Mouse (Mus musculus) megakaryocyte, adult 5-6 weeks (primary cell): ENCODE measurements around the gene Oaz1. TPM values are rescaled to one million over a fixed set of nuclear protein-coding genes. Genes with fewer than 3 reads are reported as not detected.
"Not testable (repeated sequence)": the region's sequence is repeated elsewhere in the genome, so short reads cannot be mapped to it uniquely, and the experiment has no call there.

Source experiments
- ATAC-seq: 2 replicates; pipeline ENCODE4 v1.8.0; 2016; ENCODE audit warnings: mild to moderate bottlenecking, inconsistent platforms; ENCODE audit not compliant: poor library complexity, severe bottlenecking
- total RNA-seq, 2 experiments: library from RNA; stranded (forward) in 1 of 2; stranded (reverse) in 1 of 2; fragments of 153-499, 151-499 nt in 1 of 2; fragments of 221-1000, 200-1000 nt in 1 of 2; gene quantifications; 2 replicates each; pipeline versions ENCODE4 v1.2.3 to v1.2.4; 2015 to 2017

Gene Oaz1
- total RNA-seq, 2 experiments from 2014 or later: 296 to 1,242 TPM

DNA sequence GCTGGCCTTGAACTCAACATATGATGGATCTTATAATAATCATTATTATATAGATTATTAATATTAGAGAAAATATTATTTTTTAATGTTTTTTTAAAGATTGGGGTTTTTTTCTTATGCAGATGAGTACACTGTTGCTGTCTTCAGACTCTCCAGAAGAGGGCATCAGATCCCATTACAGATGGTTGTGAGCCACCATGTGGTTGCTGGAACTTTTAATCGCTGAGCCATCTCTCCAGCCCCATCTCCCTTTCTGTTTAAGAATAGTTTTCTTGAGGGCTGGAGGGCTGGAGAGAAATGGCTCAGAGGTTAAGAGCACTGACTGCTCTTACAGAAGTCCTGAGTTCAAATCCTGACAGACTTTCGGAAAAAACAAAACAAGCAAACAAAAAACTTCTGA, 4.5 kb upstream of the Oaz1 start:
- ATAC-seq: no peak

DNA sequence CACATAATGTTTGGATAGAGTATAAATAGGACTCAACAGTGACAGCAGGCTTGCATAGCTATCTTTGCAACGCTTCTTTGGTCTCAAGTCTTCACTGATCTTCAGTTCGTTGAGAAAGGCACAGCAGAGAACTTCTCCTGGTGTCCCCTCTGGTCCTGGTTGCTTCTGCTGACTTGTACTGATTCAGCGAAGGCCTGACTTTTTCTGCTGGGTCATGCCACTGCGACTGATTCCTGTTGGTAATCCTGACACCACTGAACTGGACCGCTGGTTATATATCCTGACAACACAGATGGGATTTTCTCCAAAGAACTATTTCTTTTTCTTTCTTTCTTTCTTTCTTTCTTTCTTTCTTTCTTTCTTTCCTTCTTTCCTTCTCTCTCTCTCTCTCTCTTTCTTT, 3.9 kb upstream of the Oaz1 start:
- ATAC-seq: no peak

DNA sequence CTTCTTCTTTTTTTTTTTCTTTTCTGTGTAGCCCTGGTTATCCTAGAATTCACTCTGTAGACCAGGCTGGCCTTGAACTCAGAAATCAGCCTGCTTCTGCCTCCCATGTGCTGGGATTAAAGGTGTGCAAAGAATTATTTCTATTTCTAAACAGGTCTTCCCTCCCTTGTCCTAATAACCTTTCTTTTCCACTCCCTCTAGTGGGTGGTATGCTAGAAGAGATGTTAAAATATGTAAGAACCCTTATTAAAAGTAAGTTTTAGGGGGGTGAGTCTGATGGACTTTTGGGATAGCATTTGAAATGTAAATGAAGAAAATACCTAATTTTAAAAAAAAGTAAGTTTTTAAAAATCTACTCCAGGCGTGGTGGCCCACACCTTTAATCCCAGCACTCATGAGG, 3.1 kb upstream of the Oaz1 start:
- ATAC-seq: no peak

DNA sequence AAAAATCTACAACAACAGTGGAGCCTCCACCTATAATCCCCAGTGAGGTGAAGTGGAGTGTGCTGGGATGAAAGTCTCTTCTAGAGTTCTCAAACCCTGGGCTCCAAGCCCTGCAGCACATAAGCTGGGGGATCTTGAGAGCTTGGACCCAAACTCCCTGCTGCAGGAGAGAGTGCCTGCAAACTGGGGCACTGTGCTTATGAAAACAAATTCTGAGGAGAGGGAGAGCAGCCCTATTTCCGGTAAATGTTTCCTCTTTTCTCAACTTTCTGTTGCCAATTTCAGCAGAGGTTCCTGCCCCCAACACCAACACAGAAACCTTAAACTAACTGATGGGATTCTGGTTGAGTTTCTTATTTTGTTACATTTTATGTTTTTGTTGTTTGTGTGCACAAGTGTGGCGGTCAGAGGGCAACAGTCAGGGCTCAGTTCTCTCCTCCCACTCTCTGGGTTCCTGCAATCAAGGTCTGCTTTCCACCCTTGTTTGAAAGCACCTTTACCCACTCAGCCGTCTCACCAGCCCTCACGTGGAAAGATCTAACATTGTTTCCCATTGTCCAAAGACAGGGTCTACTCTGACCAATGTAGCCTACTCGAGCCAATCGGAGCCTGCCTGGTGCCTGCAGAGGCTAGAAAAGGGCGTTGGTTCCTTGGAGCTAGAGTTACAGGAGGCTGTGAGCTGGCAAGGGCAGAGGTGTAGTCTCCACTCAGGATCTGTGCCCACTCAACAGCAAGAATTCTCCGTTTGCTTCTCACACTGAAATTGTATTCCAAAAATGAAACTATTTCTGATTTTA, 2.4 kb upstream of the Oaz1 start:
- ATAC-seq: no peak

DNA sequence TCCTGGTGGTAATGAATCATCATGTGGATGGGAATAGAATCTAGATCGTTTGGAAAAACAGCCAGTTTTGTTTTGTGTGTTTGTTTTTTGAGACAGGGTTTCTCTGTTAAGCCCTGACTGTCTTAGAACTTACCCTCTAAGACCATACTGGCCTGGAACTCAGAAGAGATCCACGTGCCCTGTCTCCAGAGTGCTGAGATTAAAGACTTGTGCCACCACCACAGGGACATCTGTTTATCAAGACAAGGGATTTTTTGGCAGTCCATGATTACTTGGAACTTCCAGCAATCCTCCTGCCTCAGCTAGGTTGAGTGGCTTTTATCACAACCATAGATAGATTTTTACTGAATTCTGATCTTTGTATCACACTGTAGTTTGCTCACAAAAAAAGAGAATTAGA, 1.6 kb upstream of the Oaz1 start:
- no peak for ATAC-seq

DNA sequence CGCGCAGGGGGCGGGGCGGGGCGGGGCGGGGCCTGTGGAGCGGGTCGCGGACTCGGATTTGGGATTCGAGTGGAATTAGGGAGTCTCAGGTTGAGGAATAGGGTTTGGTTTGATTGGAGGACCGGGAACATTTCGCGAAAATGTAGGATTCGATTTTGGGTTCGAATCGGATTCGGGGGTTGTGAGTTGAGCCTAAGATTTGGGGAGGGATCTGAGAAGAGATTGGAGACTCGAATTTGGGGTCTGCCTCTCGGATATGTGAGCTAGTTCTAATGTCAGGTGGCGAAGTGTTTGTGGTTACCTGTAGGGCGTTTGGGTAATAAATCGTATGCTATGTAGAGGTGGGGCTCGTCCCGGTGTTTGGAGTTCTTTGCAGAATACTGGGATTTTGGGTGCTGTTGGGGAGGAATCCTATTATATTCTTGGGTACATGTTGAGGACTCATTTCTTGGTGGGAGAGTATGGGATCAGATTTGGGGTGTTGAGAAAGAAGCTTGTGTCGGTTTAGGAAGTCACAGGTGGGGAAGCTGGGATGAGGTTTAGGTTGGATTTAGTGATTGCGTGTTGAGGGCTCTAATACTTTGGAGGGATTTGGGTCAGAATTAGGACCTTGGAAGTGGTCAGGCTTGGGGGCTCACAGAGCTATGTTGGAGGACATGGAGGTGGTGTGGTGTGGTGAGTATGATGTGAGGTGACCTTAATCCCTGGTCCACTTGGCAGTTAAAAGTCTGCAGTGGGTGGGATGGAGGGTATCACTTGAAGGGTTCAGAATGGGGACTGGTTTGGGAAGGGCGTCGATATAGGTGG, 810 bp downstream of the Oaz1 start:
- ATAC-seq: no peak

DNA sequence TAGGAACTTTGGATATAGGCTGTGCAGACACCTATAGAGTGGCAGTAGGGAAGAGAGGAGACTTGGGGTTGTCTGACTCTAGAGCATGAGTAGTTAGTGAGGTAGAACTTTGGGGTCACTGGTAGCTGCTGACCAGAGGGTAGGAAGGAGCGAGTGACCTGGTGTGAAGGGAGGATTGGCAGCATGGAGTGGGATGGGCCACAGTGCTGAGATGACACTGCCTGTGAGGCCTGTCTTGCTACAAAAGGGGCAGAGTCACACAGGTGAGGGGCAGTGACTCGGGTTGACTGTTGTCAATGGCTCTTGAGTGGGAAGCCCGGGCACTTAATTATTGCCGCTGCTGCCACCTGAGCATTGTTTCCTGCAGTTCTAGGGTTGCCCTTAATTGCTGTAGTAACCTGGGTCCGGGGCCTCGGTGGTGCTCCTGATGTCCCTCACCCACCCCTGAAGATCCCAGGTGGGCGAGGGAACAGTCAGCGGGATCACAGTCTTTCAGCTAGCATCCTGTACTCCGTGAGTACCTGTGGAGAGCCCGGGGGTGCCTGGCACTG, 1.5 kb downstream of the Oaz1 start:
- no peak for ATAC-seq

DNA sequence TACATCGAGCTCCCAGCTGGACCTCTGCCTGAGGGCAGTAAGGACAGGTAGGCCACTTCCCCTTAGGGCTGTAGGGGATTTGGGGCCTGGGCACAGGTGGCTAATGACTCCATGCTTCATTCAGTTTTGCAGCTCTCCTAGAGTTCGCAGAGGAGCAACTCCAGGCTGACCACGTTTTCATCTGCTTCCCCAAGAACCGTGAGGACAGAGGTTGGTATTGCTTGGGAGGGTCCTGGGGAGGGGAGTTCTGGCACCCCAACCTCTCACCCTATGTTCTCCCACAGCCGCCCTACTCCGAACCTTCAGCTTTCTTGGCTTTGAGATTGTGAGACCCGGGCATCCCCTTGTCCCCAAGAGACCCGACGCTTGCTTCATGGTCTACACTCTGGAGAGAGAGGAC, 2.1 kb downstream of the Oaz1 start:
- ATAC-seq: not testable (repeated sequence)

DNA sequence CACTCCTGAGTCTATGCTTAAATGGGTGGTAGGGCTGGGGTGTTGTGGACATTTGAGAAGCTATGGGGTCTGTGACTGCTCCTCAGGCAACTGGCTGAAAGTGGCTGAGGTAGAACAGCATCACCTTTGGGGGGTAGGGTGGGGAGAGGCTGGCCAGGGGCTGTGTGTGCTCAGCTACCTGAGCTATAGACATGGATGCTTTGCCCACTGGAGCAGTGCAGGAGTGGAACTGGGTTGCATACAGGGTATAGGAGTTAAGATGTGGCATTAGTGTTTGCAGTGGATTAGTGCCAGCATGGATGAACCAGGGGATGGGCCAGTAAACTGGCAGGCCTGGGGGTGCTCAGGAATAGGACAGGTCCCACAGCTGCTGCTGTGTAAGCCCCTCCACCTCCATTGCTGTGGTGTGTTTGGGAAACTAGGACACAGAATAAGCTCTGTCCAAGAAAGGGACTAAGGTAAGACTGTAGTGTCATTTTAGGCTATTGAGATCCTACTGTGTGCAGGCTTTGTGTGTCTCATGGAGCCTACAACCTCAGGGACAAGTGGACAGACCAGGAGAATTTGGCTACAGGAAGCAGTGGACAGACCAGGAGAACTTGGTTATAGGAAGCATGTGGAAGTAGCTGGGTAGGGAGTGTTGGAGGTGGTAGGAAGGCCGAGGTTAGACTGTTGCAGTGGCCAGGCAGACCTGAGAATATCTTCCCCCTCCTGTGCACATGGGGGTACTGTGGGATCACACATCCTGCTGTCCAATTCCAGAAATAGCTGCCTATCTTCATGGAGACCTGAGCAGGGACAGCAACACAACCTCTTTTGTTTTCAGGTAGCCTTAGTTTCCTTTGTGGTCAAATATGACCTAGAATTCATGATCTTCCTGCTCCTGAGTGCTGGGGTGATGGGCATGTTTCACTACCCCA, 3.2 kb downstream of the Oaz1 start:
- no peak for ATAC-seq

DNA sequence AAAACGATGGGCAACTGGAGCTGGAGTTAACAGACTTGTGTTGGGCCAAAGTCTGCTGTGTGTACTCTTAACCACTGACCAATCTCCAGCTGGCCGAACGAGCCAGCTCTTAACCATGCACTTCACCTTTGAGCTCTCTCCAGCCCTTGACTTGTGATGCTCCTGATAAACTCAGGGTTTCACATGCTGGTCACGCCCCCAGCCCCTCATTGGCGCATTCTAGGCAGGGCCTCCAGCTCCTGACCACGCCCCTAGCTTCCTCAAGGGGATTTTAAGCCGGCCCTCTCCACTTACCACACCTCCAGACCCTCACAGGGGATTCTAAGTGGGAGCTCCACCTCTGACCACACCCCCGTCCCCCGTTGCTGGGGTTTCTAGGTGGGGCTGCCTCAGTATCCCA, 4.7 kb downstream of the Oaz1 start:
- no peak for ATAC-seq

DNA sequence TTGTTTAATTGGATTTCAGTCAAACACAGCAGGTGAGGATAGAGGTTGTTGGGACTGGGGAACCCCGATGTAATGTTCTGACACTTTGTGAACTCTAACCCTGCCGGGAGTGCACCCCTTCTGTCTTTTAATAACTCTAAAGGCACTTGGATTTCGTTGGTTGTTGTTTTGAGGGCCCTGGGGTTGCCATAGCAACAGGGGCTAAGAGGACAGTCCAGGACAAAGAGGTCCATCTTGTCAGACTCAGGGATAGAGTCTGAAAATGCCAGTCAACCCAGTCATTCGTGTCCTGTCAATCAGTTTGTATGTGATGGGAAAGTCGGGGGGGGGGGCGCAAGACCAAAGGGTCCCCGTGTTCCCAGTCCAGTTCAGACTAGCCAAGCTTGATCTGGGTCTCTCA, 6.4 kb downstream of the Oaz1 start:
- no peak for ATAC-seq

DNA sequence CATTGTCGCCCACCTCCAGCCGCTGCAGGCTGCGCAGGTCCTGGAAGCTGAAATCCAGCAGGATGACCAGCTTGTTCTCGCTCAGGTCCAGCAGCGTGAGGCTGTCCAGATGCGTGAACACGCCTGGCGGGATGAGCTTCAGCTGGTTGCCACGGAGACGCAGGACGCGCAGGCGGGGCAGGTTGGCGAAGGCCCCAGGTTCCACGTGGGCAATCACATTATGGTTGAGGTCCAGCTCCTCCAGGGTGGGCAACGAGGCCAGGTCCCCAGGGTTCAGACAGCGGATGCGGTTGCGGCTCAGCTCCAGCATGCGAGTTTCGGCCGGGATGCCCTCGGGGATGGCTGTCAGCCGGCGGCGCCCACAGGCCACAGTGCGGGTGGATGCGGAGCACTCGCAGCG, 9.2 kb downstream of the Oaz1 start:
- no peak for ATAC-seq

DNA sequence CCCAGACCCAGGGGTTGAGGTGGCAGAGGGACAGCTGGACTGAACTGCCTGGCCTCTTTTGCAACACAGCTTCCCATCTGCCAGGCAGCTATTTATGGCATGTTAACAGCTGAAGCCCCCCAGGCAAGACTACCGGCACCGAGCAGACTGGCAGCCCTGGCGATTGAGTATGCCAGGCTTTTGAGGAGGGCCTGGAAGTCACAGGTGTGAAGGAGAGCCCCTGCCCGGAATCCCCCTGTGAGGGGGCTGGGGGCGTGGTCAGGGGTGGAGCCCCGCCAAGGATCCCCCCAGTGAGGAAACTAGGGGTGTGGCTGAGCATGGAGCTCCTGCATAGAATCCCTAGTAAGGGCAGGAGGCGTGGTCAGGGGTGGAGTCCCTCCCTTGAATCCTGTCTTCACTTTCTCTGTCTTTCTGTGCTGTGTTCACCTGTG, 10.5 kb downstream of the Oaz1 start:
- no peak for ATAC-seq

DNA sequence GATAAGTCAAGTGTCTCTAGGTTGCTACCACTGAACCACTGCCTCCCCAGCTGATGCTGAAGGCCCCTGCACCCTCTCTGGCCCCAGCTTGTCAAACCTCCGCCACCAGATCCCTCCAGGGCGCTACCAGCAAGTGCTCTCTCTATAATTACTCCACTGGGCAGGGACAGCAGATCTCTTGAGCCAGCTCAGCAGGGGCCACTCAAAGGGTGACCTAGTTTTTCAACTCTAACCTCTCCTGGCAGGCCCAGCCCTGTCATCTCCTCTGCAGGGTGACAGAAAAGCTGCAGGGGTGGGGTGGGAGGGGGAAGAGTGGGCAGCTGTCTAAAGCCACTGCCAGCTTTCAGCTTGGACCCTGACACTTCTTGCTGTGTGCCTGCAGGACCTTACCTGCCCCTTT, 11.4 kb downstream of the Oaz1 start:
- no peak for ATAC-seq

DNA sequence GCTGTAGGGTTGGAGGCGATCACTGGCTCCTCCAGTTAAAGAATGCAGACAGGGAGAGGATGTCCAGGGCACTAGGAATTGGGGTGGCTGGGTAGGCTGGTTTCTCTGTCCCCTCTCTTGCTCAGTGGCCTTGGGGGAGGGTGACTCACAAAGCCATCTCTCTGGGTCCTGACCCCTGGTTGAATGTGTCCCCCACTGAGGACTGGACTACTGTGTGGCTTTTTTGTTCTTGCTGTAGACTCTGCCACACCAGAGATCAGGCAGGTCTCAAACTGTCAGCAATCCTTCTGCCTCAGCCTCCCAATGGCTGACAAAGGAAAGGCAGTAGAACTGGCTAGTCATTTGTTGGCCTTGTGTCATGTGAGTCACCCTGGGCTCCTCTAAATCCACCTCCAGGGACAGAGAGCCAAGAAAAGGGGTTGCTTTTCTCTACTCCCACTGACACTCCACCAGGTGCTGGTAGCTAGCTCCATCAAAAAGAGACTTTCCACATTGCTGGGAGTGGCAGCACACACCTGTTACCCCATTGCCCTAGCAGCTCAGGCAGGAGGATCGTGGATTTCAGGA, 12.0 kb downstream of the Oaz1 start:
- no peak for ATAC-seq

DNA sequence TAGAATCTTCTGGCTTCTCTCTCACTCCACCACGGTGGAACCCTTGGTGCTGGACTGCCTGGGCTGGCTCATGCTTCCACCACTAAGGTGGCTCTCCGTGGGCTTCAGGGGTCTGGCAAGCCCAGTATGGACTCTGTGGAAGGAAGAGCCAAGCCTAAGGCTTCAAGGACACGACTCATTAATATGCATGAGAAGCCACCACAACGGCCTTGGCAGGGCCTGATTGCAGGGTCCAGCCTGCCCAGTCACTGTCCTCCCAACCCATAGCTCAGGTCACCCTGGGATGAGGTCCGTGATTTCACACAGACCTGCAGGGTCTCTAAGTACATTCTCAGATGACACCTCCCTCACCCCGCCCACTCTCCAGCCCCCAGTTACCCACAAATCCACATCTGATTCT, 13.4 kb downstream of the Oaz1 start:
- ATAC-seq: no peak

DNA sequence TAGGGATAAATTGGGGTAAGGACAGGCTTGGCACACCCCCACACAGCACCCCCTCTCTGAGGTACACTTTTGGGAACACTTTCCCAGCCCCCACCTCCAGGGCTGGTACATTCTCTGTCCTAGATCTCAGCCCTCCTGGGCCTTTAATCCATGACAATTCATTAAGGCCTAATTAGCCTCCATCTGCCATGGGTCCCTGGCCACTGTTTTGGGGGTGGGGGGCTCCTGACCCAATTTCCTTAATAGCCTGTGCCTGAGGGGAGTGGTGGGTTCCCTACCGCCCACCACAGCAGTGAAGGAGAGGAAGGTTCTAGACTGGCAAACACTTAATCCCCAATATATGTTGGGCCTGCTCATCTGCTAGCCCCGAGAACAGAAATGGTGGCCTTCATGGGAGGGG, 15.2 kb downstream of the Oaz1 start:
- no peak for ATAC-seq

DNA sequence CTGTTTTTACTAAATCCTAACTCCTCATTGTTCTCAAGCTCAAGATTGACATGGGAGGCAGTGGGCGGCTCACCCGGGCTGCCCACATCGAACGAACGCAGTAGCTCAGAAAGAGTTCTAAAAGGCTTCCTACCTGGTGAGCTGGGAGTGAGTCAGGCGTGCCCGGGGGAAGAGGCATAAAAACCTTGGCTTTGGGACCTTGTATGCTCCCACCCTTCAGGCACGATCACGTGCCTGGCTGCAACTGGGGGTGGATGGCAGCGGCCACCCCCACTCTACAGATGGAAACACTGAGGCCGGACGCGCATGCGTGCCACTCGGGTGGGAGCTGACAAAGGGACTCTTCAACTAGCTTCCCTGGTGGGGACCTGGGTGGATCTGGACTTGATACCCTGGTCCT, 15.9 kb downstream of the Oaz1 start:
- ATAC-seq: no peak

DNA sequence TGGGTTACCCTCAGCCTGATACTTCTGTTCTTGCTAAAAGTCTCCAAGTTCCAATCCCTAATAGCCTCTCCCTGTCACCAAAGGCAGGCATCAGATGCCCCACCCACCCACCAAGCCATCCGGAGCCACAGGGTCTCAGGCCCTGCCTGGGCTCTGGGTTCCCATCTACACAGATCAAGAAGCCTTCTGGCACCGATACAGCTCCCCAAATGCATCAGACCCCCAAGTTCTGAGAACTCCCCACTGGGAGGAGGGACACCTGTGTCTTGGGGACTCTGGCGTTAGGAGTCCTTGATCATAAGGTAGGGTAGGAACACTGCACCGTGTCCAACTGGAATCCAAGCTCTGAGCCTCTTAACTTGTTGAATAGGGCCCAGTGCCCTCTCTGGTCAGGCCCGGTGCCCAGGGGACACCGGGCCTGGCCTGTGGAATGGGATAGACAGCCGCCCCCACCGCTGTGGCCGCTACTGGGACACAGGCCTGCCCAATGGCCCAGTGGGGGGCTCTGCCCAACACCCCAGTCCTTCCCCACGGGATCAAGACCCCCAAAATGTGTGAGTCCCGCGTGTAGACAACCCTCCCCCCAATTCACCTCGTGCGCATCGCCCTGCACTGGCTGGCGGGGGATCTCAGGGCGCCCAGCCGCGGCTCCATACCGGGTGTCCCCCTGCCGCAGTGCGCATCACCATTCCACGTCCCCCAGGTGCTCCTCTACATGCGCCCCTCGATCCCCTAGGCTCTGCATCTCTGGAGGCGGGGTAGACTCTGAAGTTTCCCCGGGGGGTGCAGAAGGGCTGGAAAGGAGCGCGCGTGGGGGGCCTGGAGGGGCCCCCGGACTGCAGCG, 16.9 kb downstream of the Oaz1 start:
- no peak for ATAC-seq
